Mouse (Mus musculus): Measurements from ENCODE around the gene Rft1.
"Not testable (repeated sequence)": the region's sequence is repeated elsewhere in the genome, so short reads cannot be mapped to it uniquely, and the experiment has no call there.

Rft1 gene

GRCm38 (mm10) chr14:30671095-30671985 is 17.2 kb downstream of the Rft1 start:
- DNase-seq (ENCODE audit: low spot score in 2 of 2), result no peak

GRCm38 (mm10) chr14:30671986-30672312 is 17.8 kb downstream of the Rft1 start:
- peak; percentile 74 to 84 for DNase-seq (ENCODE audit: low spot score in 2 of 2)

GRCm38 (mm10) chr14:30674947-30675346 is 20.8 kb downstream of the Rft1 start:
- no peak for DNase-seq (ENCODE audit: low spot score in 2 of 2)

- DNase-seq (ENCODE audit: low spot score in 2 of 2), result no peak
These were observed 28.0 kb downstream of the Rft1 start for GRCm38 (mm10) chr14:30682131-30682530.

GRCm38 (mm10) chr14:30690685-30691084 is 36.5 kb downstream of the Rft1 start:
- DNase-seq (ENCODE audit: low spot score in 2 of 2), result no peak

GRCm38 (mm10) chr14:30692439-30692838 is 38.3 kb downstream of the Rft1 start:
- no peak for DNase-seq (ENCODE audit: low spot score in 2 of 2)

GRCm38 (mm10) chr14:30694786-30695185 is 40.6 kb downstream of the Rft1 start:
- DNase-seq (ENCODE audit: low spot score in 2 of 2), result peak; percentile 10 to 28

GRCm38 (mm10) chr14:30695609-30696008 is 41.4 kb downstream of the Rft1 start:
- peak; percentile 50 to 68 for DNase-seq (ENCODE audit: low spot score in 2 of 2)

GRCm38 (mm10) chr14:30697407-30698052 is 43.4 kb downstream of the Rft1 start:
- DNase-seq (ENCODE audit: low spot score in 2 of 2), result no peak

- no peak for DNase-seq (ENCODE audit: low spot score in 2 of 2)
These were observed 45.5 kb downstream of the Rft1 start for GRCm38 (mm10) chr14:30699656-30700055.

GRCm38 (mm10) chr14:30702512-30702911 is 48.4 kb downstream of the Rft1 start:
- no peak for DNase-seq (ENCODE audit: low spot score in 2 of 2)

- DNase-seq (ENCODE audit: low spot score in 2 of 2), result no peak
These were observed 48.9 kb downstream of the Rft1 start for GRCm38 (mm10) chr14:30703079-30703478.

- DNase-seq (ENCODE audit: low spot score in 2 of 2), result no peak
These were observed 50.1 kb downstream of the Rft1 start for GRCm38 (mm10) chr14:30704098-30704855.

- no peak for DNase-seq (ENCODE audit: low spot score in 2 of 2)
These were observed 57.7 kb downstream of the Rft1 start for GRCm38 (mm10) chr14:30711892-30712291.

GRCm38 (mm10) chr14:30713769-30714168 is 59.6 kb downstream of the Rft1 start:
- DNase-seq (ENCODE audit: low spot score in 2 of 2), result no peak

GRCm38 (mm10) chr14:30714799-30715617 is 60.8 kb downstream of the Rft1 start, which contains the start of gene Sfmbt1:
Sfmbt1 (plus strand) TSS chr14:30714849.
- DNase-seq (ENCODE audit: low spot score in 2 of 2), result peak in 1 of 2 experiments; percentile 10

GRCm38 (mm10) chr14:30715618-30716050 is 61.5 kb downstream of the Rft1 start:
- DNase-seq (ENCODE audit: low spot score in 2 of 2), result peak; percentile 79 to 83

- DNase-seq (ENCODE audit: low spot score in 2 of 2), result peak; percentile 43 to 50
These were observed 62.1 kb downstream of the Rft1 start for GRCm38 (mm10) chr14:30716051-30716952.

GRCm38 (mm10) chr14:30716953-30717285 is 62.8 kb downstream of the Rft1 start:
- no peak for DNase-seq (ENCODE audit: low spot score in 2 of 2)

GRCm38 (mm10) chr14:30718696-30719095 is 64.5 kb downstream of the Rft1 start:
- DNase-seq (ENCODE audit: low spot score in 2 of 2), result not testable (repeated sequence)
